In the genomic region with DNA sequence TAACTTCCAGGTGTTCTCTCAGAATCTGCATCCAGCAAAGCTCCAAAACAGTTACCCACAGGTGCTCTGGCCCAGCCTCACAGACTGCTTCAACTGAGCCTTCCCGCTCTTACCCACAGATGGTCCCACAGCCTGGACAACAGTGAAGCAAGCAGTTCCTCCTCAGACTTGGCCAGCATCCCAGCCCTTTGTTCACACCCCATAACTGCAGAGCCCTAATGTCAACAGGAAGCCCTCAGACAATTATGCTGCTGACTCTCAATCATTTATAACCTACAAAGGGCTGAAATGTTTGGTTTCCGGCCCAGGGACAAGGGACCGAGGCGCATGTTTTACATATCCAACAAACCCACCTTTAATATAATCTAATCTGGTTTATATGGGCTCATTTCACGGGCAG, we compare ENCODE assay signal across 8 mouse cellular contexts. TPM values are rescaled to one million over a fixed set of nuclear protein-coding genes. Genes with fewer than 3 reads are reported as not detected.
DNase-seq lines count a peak whose midpoint lies in the region; ATAC-seq and TF ChIP-seq lines count a peak whose summit lies in the region.
"Had no signal": no experiment of that assay in that cellular context is flagged by ENCODE, and none has a peak within 500 bp of the region (broad histone marks: within the 10 kb centered on the region; RNA-seq: fewer than 3 reads in every experiment).

No protein-coding gene starts in this region.

- no peak for TF ChIP-seq POLR2A in brain, embryonic 14.5 days (IDR thresholded peaks at IDR 0.05; ENCODE audit: borderline replicate concordance, extremely low read depth, insufficient read depth, insufficient read length, poor library complexity, severe bottlenecking)
- TF ChIP-seq POLR2A in liver, adult 2 months (IDR thresholded peaks at IDR 0.05; ENCODE audit: extremely low read depth, insufficient read depth, low read length): no peak

- intact Hi-C loops in gastrocnemius, postnatal 36 days (cut with DNase I): loop anchor here (10.0 kb wide), 2 partner anchors 199 to 239 kb away; no protein-coding TSS in a partner anchor

- no peaks in the 10 kb centered on the region for H3K27me3 ChIP-seq in intestine, embryonic 15.5 days (replicated peaks)
- H3K27me3 ChIP-seq in liver, adult 2 months (ENCODE audit: control insufficient read depth, insufficient read depth, low read length): no peaks in the 10 kb centered on the region

- no peak overlapping the region for H3K4me2 ChIP-seq in intestine, embryonic 15.5 days (replicated peaks)

- H3K4me1 ChIP-seq in intestine, embryonic 15.5 days (replicated peaks): no peaks in the 10 kb centered on the region
- H3K4me1 ChIP-seq in liver, adult 2 months (ENCODE audit: control insufficient read depth, insufficient read depth, low read length): peaks cover 7% of the 10 kb centered on the region

- H3K9me3 ChIP-seq in intestine, embryonic 15.5 days: no peaks in the 10 kb centered on the region

- peak; percentile 74 for ATAC-seq in intestine, embryonic 15.5 days

- no peaks in the 10 kb centered on the region for H3K36me3 ChIP-seq in intestine, embryonic 15.5 days
- no peaks in the 10 kb centered on the region for H3K36me3 ChIP-seq in liver, adult 2 months (ENCODE audit: control insufficient read depth, insufficient read depth, low read length)

- TF ChIP-seq CTCF in brain, embryonic 14.5 days (IDR thresholded peaks at IDR 0.05; ENCODE audit: borderline replicate concordance, extremely low read depth, insufficient read depth, insufficient read length): no peak
- no peak for TF ChIP-seq CTCF in liver, adult 2 months (IDR thresholded peaks at IDR 0.05; ENCODE audit: low read depth, low read length)

- no peaks in the 10 kb centered on the region for H3K79me2 ChIP-seq in liver, adult 2 months (ENCODE audit: control insufficient read depth, insufficient read depth, low read length)

- no peak overlapping the region for H3K27ac ChIP-seq in intestine, embryonic 15.5 days
- H3K27ac ChIP-seq in liver, adult 2 months (replicated peaks; ENCODE audit: insufficient read depth, low read depth, low read length): no peak overlapping the region

- H3K4me3 ChIP-seq in intestine, embryonic 15.5 days (replicated peaks): no peak overlapping the region
- no peak overlapping the region for H3K4me3 ChIP-seq in liver, adult 2 months (ENCODE audit: insufficient read depth, low read depth, low read length)

- peak; percentile 62 to 65 for DNase-seq in spleen, adult 18-20 months
- DNase-seq in spleen, adult 12 weeks (ENCODE audit: low spot score): no peak
- peak; percentile 85 for DNase-seq in brain, embryonic 14.5 days (ENCODE audit: low read depth)
- peak; percentile 55 to 63 for DNase-seq in gastrocnemius, postnatal 36 days
- peak; percentile 42 for DNase-seq in liver, adult 2 months (ENCODE audit: extremely low read depth, low read depth, low spot score)
- peak; percentile 66 for DNase-seq in ovary, postnatal 36 days (ENCODE audit: low spot score)

- WGBS in intestine, embryonic 15.5 days: 41% methylated on average over 5 of the region's 5 CpGs
- WGBS in liver, adult 2 months: 78% methylated on average over 5 of the region's 5 CpGs

- no peak overlapping the region for H3K9ac ChIP-seq in intestine, embryonic 15.5 days
- H3K9ac ChIP-seq in liver, adult 2 months (ENCODE audit: low read depth, low read length): no peak overlapping the region

RNA-seq across cellular contexts. Expression of a gene that starts 30.1 kb away (rescaled TPM):
- 0.05 TPM in 1 of 2 replicates, not detected in the other for polyA plus RNA-seq in brain, embryonic 14.5 days (2012; rRNA removed)
- not detected for total RNA-seq in gastrocnemius, postnatal 36 days (2021)
- polyA plus RNA-seq in intestine, embryonic 15.5 days (2015; fragmentation: Nextera tagmentation; extraction: Ambion mirVana): 1.2 TPM in 2 replicates
- total RNA-seq in liver, adult 2 months (2014; rRNA removed): 0.07 and 0.09 TPM in 2 replicates
- not detected in 2 replicates for polyA plus RNA-seq in liver, adult 2 months (2012; rRNA removed)
- total RNA-seq: layer of hippocampus, adult 18-20 months had no signal

RNA-seq across cellular contexts. Expression of a gene that starts 30.1 kb away (rescaled TPM):
- polyA plus RNA-seq in brain, embryonic 14.5 days (2012; rRNA removed): not detected in 2 replicates
- total RNA-seq in gastrocnemius, postnatal 36 days (2021): not detected
- not detected in 2 replicates for polyA plus RNA-seq in intestine, embryonic 15.5 days (2015; fragmentation: Nextera tagmentation; extraction: Ambion mirVana)
- 0.37 TPM in 1 of 2 replicates, not detected in the other for total RNA-seq in liver, adult 2 months (2014; rRNA removed)
- polyA plus RNA-seq in liver, adult 2 months (2012; rRNA removed): not detected in 2 replicates
- total RNA-seq: layer of hippocampus, adult 18-20 months had no signal

RNA-seq across cellular contexts. Expression of a gene that starts 31.1 kb away (rescaled TPM):
- not detected in 2 replicates for polyA plus RNA-seq in brain, embryonic 14.5 days (2012; rRNA removed)
- total RNA-seq in gastrocnemius, postnatal 36 days (2021): under 1 TPM in 1 of 2 experiments, not detected in 1; 0.18 TPM
- 0.19 and 0.21 TPM in 2 replicates for polyA plus RNA-seq in intestine, embryonic 15.5 days (2015; fragmentation: Nextera tagmentation; extraction: Ambion mirVana)
- total RNA-seq in liver, adult 2 months (2014; rRNA removed): 0.60 and 0.65 TPM in 2 replicates
- polyA plus RNA-seq in liver, adult 2 months (2012; rRNA removed): 0.07 and 0.10 TPM in 2 replicates
- total RNA-seq: layer of hippocampus, adult 18-20 months had no signal

RNA-seq across cellular contexts. Expression of a gene that starts 34.7 kb away (rescaled TPM):
- 0.30 and 0.49 TPM in 2 replicates for polyA plus RNA-seq in brain, embryonic 14.5 days (2012; rRNA removed)
- not detected for total RNA-seq in gastrocnemius, postnatal 36 days (2021)
- polyA plus RNA-seq in intestine, embryonic 15.5 days (2015; fragmentation: Nextera tagmentation; extraction: Ambion mirVana): 1.7 and 1.9 TPM in 2 replicates
- 1.1 and 3.3 TPM in 2 replicates for total RNA-seq in liver, adult 2 months (2014; rRNA removed)
- 0.15 and 0.31 TPM in 2 replicates for polyA plus RNA-seq in liver, adult 2 months (2012; rRNA removed)
